Mouse (Mus musculus): ENCODE data around the gene Utp14a.

Utp14a gene

DNA sequence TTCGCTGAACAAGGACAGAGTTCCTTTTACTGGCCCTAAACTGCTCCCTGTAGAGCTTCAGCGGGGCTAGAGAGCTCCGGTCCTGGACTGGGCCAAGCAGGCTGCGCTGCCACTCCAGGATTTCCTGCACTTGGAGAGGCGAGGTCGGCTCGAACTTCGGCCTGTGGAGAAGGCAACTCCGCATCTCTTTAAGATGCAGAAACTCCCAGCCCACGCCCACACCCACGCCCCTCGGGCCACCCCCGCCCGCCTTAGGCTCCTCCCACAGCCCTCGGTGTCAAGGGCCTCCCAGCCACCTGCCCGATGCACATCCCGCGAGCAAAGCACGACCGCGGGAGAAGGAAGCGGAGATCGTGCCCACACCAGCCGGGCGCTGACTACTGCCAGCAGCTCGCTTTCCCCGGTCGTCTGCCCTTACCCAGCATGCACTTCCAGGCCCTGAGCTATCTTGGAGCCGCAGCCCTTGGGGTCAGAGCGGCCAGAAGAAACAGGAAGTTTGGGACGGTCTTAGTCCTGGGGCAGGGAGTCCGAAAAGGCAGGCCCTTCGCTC is 57.9 kb downstream of the Utp14a start:
- peak; percentile 77 to 78 for DNase-seq

DNA sequence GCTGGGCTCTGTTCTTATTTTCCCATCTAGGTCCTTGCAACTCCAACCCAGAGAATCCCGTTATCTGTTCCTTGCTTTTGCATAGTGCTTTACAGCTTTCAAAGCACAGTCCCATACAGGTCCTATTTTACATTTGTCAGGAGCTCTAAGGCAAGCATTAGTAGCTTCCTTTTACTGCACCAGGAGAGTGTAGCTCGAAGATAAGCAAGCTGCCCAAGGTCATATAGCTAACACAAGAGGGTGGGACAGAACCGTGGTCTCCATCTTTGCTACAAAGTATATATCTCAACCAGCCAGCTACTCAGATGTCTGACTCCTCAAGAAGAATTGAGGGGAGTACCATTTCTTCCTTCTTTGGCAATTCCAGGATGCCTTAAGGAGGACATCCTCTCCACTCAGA is 60.8 kb downstream of the Utp14a start:
- DNase-seq = no peak

DNA sequence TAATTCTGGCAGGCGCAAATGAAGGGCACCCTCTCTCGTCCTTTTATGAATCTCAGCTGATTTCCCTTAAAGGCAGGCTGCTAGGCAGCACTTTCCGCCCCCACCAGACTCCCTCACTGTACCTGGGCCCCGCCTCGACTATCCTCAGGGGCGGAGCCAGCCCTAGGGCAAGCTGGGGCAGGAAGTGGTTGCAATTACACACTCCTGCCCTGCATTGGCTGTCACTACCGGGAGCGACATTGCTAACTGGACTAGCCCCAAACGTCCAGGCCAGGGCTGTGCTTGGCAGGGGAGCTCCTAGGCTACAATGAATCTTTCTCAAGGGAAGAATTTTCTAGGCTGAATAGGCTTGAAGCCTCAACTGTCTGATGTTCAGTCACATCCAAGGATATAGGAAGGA is 61.5 kb downstream of the Utp14a start:
- peak in 1 of 2 experiments; percentile 3 for DNase-seq

Data from cerebellum, postnatal 14 days (tissue).